Mouse (Mus musculus) olfactory bulb, adult 2 months (tissue): ENCODE data around the gene Aco2. TPM values are rescaled to one million over a fixed set of nuclear protein-coding genes. Genes with fewer than 3 reads are reported as not detected.
A peak's percentile ranks its signal among the peaks of the same experiment; 100 is the strongest.

Experiments
- H3K27ac ChIP-seq: fragments of 200-500 bp; 2 replicates; pipeline ENCODE4 v1.5.1; 2012; ENCODE audit warnings: low read depth, low read length; ENCODE audit not compliant: insufficient read depth
- H3K4me1 ChIP-seq: fragments of 200-500 bp; 2 replicates; pipeline ENCODE4 v1.6.1; 2012; ENCODE audit warnings: low read length; ENCODE audit not compliant: control insufficient read depth, insufficient read depth
- H3K4me3 ChIP-seq: fragments of 200-500 bp; 2 replicates; pipeline ENCODE4 v1.5.1; 2012; ENCODE audit warnings: mild to moderate bottlenecking, low read depth, low read length, moderate library complexity; ENCODE audit not compliant: insufficient read depth
- CTCF ChIP-seq: fragments of 200-500 bp; IDR thresholded peaks from 2 replicates; pipeline ENCODE4 v1.5.1; 2012; ENCODE audit warnings: low read depth, mild to moderate bottlenecking, low read length, moderate library complexity; ENCODE audit not compliant: insufficient read depth
- POLR2A ChIP-seq: fragments of 200-500 bp; IDR thresholded peaks from 2 replicates; pipeline ENCODE4 v1.6.1; 2012; ENCODE audit warnings: mild to moderate bottlenecking, low read depth, low read length, moderate library complexity; ENCODE audit not compliant: insufficient read depth
- WGBS: fragments of 180-500 bp; shearing (Covaris S2); methylation state at CpG from one replicate; pipeline ENCODE4 v1.1.7; 2018; 5-methylcytosine and 5-hydroxymethylcytosine counted together
- polyA plus RNA-seq: library from polyadenylated mRNA; stranded (reverse); fragments of >200 nt; gene quantifications from 2 replicates; pipeline ENCODE4 v1.2.4, GENCODE M21; 2012; ENCODE audit warnings: low replicate concordance; ENCODE audit not compliant: missing spikeins, insufficient read depth, insufficient read length

Aco2 gene
- polyA plus RNA-seq, 1 experiment, result 365 TPM

GRCm38 (mm10) chr15:81833481-81833880 is 38.6 kb upstream of the Aco2 start:
- H3K4me3 ChIP-seq, result no peak overlapping the region

GRCm38 (mm10) chr15:81834171-81834841 is 37.8 kb upstream of the Aco2 start:
- TF ChIP-seq POLR2A (no peak), CTCF (no peak)
- no peak overlapping the region for H3K4me3 ChIP-seq
- H3K4me1 ChIP-seq, result peaks cover 32% of the 10 kb centered on the region
- no peak overlapping the region for H3K27ac ChIP-seq
- WGBS, result 75% methylated on average over 3 of the region's 3 CpGs

More at GRCm38 (mm10) chr15:81833481-81833880, 38.6 kb upstream of the Aco2 start:
- H3K27ac ChIP-seq, result no peak overlapping the region
- WGBS, result 86% methylated on average over 4 of the region's 4 CpGs
- TF ChIP-seq POLR2A (no peak), CTCF (no peak)
- peaks cover 29% of the 10 kb centered on the region for H3K4me1 ChIP-seq

- no peak for TF ChIP-seq POLR2A
- TF ChIP-seq CTCF, result no peak
- Histone ChIP-seq H3K4me3 (no peak overlapping the region), H3K4me1 (peaks cover 36% of the 10 kb centered on the region), H3K27ac (no peak overlapping the region)
- 80% methylated on average over 10 of the region's 10 CpGs for WGBS
Observed at GRCm38 (mm10) chr15:81835007-81835880, 36.9 kb upstream of the Aco2 start.

- Histone ChIP-seq H3K4me3 (peak overlapping the region; percentile 46), H3K4me1 (peaks cover 34% of the 10 kb centered on the region), H3K27ac (peak overlapping the region; percentile 81)
- WGBS, result 4% methylated on average over 33 of the region's 33 CpGs
- TF ChIP-seq CTCF (no peak), POLR2A (no peak)
Observed at GRCm38 (mm10) chr15:81836124-81836821, 35.8 kb upstream of the Aco2 start.

GRCm38 (mm10) chr15:81836966-81837920 is 34.9 kb upstream of the Aco2 start:
- 89% methylated on average over 7 of the region's 7 CpGs for WGBS
- TF ChIP-seq CTCF (no peak), POLR2A (no peak)
- Histone ChIP-seq H3K4me1 (peaks cover 29% of the 10 kb centered on the region), H3K4me3 (no peak overlapping the region), H3K27ac (peak overlapping the region; percentile 81)

- Histone ChIP-seq H3K4me1 (peaks cover 29% of the 10 kb centered on the region), H3K4me3 (no peak overlapping the region), H3K27ac (peak overlapping the region; percentile 65; the same call in 1 of the 2 replicates)
- WGBS, result 43% methylated on average over 14 of the region's 14 CpGs
- TF ChIP-seq POLR2A (no peak), CTCF (no peak)
Observed at GRCm38 (mm10) chr15:81838554-81839235, 33.4 kb upstream of the Aco2 start.

DNA sequence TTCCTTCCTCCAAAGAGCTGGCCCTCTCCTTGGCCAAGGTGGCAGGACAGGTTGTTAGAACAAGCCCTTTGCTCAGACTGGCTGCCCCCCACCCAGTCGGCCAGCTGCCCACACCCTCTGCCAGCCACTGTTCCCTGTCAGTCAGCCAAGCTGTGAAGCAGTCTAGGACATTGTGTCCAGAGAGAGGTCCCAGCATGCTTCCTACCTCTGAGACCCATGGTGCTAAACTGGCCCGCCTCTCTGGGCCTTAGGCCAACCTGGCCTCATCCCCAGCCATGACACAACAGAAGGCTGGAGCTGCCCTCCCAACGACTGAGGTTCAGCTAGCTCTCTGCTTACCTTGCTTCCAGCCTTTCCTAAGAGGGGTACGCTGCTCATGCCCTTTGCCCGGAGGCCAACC is 32.5 kb upstream of the Aco2 start:
- peak overlapping the region; percentile 64 for H3K27ac ChIP-seq
- H3K4me3 ChIP-seq, result no peak overlapping the region
- TF ChIP-seq POLR2A (no peak), CTCF (no peak)
- 35% methylated on average over 5 of the region's 5 CpGs for WGBS
- peaks cover 26% of the 10 kb centered on the region for H3K4me1 ChIP-seq
